Mouse (Mus musculus) layer of hippocampus, postnatal 14 days (tissue): ENCODE results near the gene Rps6ka1. TPM values are rescaled to one million over a fixed set of nuclear protein-coding genes. Genes with fewer than 3 reads are reported as not detected.
A peak's percentile ranks its signal among the peaks of the same experiment; 100 is the strongest.
"Not testable (repeated sequence)": the region's sequence is repeated elsewhere in the genome, so short reads cannot be mapped to it uniquely, and the experiment has no call there.

Experiments
- DNase-seq, 2 experiments: peaks; one replicate each; pipeline ENCODE4 v3.0.0; 2021 to 2022; ENCODE audit warnings: low spot score in 2 of 2, mixed read lengths in 1 of 2
- long read RNA-seq, 2 experiments: library from polyadenylated mRNA; stranded (forward); transcript quantifications; one replicate each; pipeline ENCODE4 v2.0.0; 2021
- total RNA-seq, 2 experiments: library from RNA; stranded (reverse); gene quantifications; 2 replicates each; pipeline ENCODE4 v1.2.3; 2021

Rps6ka1 gene
- 10 to 100 TPM; 13.6 to 14.4 TPM for total RNA-seq
- long read RNA-seq, experiment 1, transcript Rps6ka1-202 (22 exons, 3,135 nt), result major isoform, 18 of 23 reads
- long read RNA-seq, experiment 1, partial matches to known transcripts, result 1 of 23 reads
- long read RNA-seq, experiment 1, other reads (novel, unspliced or antisense), result 3 of 23 reads
- long read RNA-seq, experiment 2, transcript Rps6ka1-202 (22 exons, 3,135 nt), result major isoform, 18 of 26 reads
- long read RNA-seq, experiment 2, partial matches to known transcripts, result 2 of 26 reads
- long read RNA-seq, experiment 2, other reads (novel, unspliced or antisense), result 4 of 26 reads

DNA sequence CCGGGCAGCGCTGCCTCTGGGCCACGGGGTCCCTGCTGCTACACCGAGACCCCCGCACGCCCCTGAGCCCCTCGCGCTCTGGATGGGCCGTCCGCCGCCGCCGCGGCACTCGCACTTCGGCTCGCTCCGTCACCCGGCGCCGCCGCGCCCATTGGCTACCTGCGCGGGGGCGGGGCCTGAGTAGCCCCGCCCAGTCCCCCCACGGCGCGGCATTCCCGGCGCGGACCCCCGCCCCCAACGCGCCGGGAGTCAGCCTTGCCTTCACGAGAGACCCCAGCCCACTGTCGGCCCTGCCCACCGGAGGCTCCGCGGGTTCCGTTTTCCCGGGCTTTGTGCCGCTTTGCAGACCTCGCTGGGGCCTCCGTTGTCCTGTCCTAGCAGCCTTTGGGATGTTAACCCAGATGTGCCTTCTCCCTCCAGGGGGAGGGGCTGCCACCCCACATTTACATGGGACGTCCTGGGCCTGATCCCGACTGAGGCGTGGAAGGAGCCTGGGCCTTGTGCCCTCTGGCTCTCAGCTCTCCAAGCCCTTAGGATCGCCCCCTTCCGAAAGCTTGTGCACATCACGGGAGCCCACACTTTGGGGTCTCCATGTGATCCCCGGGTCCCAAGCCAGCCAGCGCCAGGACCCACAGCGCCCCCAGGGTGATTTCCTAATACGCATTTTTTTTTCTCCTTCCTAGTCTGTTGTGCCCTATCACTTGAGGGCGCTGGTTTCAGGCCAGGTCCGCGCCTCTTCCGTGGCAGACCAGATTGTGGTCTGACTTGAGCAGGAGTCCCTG, at the start of gene Rps6ka1:
Rps6ka1 (minus strand) TSS at position 126 of the 782 bp plus-strand sequence.
- DNase-seq, result peak; percentile 60 to 68

DNA sequence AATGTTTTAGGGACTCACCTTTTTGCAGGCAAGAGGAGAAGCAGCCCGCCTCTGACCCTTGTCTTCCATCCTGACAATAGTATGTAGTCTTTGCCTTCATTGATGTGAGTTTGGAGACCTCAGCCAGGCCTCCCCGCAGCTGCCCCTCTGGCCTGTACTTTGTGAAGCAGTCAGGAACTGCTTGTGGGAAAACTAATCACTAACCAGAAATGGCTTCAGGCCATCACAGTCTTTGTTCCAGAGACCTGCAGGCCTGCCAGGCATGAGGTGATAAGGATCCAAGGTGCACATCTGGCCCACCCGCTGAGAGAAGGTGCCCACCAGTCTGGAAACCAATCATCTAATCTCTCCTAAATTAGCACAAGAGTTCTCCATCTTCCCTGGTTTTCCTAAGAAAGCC, 44.2 kb upstream of the Rps6ka1 start:
- no peak for DNase-seq

DNA sequence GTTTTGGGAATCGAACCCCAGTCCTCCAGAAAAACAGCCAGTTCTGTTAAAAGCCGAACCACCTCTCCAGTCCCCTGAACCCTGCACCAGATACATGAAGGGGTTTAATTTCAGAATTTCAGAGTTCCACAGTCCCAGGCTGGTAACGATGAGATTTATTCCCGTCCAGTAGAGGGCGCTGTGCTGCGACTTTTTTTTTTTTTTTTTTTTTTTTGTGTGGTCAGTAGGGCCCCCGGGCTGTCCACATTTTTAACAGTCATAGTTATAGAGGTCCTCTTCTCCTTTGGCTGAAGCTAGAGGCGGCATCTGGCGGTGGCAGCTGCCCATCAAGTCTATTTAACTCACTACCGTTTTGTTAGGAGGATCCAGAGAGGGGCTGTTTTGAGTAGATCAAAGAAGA, 43.8 kb upstream of the Rps6ka1 start:
- DNase-seq, result no peak

DNA sequence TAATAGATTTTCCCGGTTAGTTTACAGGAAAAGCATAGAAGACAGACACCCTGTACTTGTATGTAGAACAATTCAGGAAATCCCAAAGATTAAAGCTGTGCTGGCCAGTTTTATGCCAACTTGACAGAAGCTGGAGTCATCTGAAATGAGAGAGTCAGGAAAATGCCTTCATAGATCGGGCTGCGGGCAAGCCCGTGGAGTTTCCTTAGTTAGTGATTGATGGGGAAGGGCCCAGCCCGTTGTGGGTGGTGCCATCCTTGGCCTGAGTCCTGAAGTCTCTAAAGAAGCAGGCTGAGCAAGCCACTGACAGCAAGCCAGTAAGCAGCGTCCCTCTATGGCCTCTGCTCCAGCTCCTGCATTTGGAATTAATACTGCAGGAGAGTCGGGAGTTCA, 41.7 kb upstream of the Rps6ka1 start:
- no peak for DNase-seq

DNA sequence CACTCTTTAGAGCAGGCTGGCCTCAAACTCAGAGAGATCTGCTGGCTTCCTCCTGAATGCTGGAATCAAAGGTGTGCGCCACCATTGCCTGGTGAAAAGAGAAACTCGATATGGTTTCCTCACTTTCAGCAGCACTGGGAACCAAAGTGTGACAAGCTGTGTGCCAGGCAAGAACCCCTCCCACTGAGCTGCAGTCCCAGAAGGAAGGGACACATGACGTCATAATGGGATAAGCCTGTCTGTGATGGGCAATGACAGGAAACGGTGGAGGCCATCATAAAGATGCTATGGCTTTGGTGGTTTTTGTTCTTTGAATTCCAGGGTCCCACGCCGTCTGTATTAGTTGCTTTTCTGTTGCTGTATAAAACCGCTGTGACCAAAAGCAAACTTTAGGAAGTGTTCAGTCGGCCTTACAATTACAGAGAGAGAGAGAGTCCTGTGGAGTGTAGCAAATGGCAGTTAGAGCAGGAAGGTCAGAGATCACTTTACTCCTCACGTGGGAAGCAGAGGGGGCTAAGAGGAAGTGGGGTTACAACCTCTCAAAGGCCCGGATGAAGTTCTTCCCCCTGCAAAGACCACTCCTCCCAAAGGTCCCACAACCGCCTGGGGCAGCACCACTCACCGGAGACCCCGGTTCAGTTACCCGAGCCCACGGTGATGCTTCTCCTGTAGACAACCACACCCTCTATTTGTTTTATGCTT, 41.1 kb upstream of the Rps6ka1 start:
- no peak for DNase-seq

DNA sequence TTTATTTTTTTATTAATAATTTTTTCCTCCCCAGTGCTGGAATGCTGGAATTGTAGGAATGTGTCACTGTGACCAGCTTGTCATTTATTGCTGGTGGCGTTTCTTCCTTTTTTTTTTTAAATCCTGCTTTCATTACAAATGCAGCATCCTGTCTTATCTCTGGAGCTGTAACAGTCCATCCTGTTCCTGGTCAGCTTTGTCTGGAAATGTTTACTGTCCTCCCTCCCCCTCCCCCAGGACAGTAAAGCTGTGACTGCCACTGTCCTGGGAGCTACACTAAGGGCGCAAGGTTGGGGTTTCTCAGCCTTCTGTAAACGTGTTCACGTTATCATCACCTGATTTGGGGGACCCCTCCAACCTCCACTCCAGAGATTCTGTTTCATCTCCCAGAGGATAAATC, 37.6 kb upstream of the Rps6ka1 start:
- DNase-seq, result no peak

DNA sequence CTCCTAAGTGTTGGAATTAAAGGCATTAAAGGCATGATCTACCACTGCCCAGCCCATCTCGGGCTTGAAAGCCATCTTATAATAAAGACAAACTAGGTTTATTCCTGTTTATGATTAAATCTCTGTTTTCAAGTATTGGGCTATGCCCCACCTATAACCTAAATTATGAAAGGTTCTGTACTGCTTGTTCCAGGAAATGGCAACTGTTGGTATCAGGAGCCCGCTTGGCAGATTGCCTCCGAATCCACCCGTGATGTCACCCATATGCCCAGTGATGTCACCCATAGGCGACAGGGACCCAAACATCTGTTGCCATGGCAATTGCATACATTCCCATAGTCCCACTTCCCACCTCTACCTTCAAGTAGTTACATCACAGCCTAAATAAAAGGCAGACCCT, 36.1 kb upstream of the Rps6ka1 start:
- DNase-seq, result no peak

DNA sequence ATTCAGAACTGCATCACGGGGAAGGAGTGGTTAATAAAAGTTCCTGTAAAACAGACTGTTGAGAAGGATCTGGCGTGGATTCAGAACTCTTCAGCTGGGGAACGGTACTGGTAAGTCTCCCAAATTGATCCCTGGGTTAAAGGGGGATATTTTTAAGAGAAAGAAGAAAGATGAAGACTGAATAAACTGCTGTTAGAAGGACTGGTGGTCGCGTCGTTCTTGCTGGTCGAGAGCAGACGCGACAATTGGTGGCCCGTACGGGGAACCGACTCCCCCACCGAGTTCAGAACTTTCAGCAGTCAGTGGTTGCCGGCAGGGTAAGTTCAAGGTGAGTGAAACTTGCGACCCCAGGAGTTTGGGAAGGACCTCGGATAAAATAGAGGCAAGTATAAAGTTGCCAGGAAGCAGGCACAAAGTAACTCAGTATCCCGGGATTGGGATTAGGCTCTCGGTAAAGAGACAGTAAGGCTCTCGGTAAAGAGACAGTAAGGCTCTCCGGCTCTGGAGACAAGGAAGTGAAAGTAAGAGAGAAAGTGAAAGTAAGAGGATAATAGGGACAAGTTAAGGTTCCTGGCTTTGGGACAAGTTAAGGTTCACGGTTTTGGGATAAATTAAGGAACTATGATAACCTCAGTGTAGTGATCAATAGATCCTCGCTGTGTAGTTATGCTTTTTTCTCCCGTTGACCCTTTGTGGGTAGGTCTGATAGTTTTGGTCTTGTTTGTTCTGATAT, 30.7 kb upstream of the Rps6ka1 start:
- DNase-seq, result peak in 1 of 2 experiments; percentile 62

DNA sequence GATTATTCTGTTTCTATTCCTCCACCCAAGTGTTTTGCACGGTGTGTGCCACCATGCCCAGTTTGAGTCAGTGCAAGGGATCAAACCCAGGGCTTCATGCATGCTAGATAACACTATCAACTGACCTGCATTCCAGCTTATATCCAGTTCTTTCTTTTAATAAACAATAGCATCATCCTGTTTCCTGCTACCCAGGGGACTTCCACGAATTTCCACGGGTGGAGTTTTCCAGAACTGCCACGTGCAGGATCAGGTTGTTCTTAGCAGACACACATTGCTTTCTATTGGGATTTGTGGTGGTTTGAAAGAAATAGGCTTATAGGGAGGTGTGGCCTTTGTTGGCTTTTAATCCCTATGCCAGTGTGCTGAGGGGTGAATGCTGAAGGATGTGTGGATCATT, 24.4 kb upstream of the Rps6ka1 start:
- no peak for DNase-seq

DNA sequence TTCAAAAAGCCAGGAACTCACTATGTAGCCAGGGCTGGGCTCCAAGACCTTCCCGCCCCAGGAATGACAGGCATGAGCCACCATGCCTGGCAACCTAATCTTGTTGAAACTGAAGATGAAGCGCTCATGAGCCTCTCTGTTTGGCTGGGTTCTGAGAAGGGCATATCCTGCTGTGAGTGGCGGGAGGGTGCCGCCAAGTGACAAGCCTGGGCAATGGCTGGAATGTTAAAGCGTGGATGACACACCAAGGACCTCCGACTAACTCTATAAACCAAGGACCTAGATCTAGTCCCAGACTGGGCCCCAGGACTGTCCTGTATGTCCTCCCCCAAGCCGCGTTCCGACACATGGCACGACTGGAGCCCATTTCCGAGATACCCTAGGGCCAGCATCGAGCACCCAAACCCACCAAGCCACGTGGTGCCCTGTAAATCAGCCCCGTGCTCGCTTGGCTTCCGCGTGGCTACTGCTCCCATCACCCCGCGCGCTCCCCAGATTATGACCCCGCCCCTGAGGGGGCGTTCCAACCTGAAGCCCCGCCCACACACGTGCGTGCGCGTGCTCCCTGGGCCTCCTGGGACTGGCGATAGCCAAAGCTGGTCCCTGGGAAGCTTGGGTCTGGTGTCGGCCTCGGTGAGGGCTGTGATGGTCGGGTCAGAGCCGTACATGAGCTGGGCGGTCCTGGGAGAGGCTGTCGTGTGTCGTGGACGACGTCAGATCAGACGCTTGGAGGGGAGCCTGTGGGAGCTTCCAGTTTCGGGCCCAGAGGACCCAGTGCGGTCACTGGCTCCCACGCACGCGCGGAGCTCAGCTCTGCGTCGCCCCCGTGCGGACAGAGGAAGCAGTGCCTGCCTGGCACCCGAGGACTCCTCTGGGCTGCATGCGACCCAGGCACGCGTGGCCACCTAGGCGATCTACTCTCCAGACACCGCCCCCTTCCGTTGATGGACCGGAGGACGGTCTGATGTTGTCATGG, 22.9 kb upstream of the Rps6ka1 start:
- DNase-seq, result peak; percentile 95 to 99

DNA sequence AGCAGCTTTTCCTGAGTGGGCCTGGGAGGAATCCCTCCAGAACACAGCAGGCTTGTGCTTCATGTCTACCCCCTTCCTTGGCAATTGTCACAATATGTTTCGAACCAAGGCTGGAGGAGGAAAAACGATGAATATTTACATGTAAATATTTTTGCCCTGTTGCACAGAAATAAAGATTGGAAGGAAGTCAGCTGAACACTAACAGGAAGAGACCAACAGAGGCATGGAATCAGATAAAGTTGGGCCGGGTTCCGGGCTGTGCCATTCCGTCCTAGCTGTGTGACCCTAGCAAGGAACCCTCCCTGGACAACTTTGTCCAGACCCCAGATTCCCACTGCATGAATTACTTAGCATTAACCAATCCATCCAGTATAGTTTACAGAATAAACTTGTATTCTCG, 20.5 kb upstream of the Rps6ka1 start:
- DNase-seq, result no peak

DNA sequence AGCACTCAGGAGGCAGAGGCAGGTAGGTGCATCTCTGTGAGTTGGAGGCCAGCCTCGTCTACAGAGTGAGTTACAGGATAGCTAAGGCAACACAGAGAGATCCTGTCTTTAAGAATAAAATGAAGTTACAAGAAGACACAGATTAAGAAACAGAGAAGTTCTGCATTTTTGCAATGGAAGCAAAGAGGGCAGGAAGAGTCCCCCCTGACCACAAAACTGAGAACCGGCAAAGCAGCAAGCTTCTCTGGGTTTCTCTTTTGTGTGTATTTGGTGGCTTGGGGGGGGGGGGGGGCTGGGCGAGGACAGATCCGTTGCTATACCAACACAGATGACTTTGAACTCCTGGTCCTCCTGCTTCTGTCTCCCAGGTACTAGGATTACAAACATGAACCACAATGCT, 19.5 kb upstream of the Rps6ka1 start:
- no peak for DNase-seq

DNA sequence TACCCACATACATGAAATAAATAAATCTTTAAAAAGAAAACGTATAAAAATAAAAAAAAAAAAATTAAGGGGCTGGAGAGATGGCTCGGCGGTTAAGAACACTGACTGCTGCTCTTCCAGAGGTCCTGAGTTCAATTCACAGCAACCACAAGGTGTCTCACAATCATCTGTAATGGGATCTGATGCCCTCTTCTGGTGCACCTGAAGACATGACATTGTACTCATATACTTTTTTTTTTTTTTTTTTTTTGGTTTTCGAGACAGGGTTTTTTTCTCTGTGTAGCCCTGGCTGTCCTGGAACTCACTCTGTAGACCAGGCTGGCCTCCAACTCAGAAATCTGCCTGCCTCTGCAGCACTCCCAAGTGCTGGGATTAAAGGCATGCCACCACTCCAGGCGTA, 18.7 kb upstream of the Rps6ka1 start:
- DNase-seq, result not testable (repeated sequence)

DNA sequence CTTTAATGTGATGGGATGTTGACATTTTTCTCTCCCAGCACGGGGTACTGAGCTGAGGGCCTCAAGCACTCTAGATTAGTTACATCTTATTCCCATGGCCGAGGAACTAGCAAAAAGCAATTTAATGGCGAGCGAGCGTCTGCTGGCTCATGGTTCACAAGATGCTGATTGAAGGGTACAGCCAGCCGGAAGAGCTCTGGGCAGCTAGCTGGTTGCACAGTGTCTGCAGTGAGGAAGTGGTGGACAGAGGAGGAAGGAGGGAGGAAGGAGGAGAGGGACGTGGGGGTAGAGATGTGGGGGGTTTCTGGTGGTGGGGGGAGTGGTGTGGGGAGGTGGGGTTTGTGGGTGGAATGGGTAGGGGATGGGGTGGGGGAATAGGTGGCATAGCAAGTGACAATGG, 17.6 kb upstream of the Rps6ka1 start:
- no peak for DNase-seq

DNA sequence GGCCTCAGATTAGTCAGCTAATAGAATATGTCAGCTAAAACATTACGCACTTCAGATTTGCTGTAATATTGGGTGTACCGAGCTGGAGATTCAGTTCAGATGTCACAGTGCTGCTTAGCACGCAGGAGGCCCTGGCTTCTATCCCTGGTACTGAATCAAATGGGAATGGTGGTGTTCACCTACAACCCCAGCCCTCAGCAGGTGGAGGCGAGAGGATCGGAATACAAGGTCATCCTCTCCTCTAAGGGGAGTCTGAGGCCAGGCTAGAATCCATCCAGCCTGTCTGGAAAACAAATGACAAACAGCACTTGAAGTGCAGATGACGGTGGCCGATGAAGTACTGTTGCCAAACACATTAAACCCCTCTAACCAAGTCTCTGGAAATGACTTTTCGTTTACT, 16.7 kb upstream of the Rps6ka1 start:
- DNase-seq, result no peak

DNA sequence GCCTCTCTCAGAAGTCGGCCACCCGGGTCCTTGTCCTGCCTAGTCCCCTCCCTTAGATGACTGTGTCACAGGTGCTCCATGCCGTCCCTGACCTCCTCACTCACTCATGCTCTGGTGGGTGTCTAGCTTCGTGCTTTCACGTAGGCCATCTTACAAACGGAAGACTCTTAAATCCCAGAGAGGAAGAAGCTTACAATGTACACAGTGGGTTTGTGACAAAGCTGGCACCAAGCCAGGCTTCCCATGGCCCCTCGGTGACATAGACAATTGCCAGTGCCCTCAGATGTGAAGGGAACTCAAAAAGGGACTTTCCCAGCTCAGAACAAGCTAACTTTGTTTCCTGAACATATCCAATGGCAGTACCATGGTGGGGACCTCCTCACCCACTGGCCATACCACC, 15.8 kb upstream of the Rps6ka1 start:
- DNase-seq, result no peak

DNA sequence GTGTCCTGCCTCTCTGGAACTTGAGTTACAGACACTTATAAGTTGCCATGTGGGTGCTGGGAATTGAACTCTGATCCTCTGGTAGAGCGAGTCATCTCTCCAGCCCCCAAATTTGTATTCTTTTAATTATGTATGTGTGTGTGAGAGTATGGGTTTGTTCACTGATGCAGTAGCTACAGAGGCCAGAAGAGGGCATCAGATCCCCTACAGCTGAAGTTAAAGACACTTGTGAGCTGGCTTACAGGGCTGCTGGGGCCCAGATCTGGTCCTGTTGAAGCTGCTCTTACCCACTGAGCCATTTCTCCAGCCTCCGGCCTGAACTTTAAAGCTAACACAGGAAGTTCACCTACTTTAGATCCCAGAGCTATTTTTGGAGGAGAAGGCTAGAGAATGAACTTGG, 14.9 kb upstream of the Rps6ka1 start:
- DNase-seq, result no peak

DNA sequence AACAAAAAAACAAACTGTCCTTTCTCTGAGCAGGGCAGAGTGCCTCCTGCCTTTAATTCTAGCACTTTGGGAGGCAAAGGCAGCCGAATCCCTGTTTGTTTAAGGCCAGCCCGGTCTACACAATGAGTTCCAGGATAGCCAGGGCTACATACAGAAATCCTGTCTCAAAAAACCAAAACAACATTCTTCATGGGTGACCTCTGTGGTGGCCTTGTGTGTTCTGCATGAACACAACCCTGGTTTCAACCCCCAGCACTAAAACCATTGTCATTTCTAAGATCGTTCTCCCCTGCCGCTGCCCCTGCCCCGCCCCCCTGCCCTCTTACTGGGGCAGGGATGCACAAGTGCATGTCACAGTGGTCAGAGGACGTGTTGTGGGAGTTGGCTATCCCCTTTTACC, 13.3 kb upstream of the Rps6ka1 start:
- DNase-seq, result no peak

DNA sequence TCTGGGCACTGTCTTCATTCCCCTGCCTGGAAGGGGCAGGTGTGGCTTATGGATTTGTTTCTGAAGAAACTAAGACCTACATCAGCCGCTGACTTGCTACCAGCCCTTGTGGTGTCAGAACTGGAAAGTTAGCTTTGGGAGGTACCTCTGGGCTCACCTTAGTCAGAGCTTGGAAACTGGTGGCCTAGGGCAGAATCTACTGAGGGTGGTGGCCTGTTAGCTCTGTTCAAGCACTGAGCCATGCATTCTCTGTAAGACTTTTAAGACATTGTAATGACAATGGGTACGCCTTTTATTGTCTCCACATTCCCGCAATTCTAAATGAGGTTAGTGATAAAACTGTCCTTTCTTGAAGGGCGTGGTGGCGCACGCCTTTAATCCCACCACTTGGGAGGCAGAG, 12.8 kb upstream of the Rps6ka1 start:
- no peak for DNase-seq

DNA sequence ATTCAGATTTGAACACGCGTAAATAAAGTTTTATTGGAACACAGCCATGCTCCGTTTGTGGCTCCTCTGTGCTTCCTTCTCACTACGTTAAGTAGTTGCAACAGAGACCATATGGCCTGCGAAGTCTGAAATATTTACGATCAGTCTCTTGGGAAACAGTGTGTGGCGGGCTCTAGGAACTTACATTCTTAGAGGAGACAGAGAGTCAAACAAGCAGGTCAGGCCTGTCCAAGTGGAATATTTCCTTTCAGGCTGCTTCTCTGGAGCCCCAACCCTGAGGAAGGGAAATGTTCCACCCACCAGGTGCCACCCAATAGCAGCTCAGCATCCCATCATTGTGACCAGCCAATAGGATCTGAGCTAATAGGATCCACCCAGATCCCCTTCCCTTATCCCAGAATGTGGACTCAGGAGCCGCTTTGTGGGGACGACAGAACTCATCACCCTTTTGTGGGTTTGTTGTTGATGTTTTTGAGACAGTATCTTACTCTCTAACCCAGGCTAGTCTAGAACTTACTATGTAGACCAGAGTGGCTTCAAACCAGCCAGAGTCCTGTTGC, 11.7 kb upstream of the Rps6ka1 start:
- no peak for DNase-seq
